Mouse (Mus musculus) heart, embryonic 13.5 days (tissue): ENCODE results near the gene Fam124a. TPM values are rescaled to one million over a fixed set of nuclear protein-coding genes. Genes with fewer than 3 reads are reported as not detected.

Source experiments
- polyA plus RNA-seq: library from polyadenylated mRNA; unstranded; fragments of >200 nt; fragmentation: Nextera tagmentation; extraction: Ambion mirVana; gene quantifications from 2 replicates; pipeline ENCODE4 v1.2.1, GENCODE M21; 2015

Gene Fam124a
- polyA plus RNA-seq, 1 experiment from 2014 or later = 2.4 TPM

Other genes starting within 250 kb of the Fam124a start
- gene Gucy1b2, start 99.4 kb upstream of the Fam124a start, polyA plus RNA-seq = 0.05 and 0.12 TPM in 2 replicates
- not detected in 2 replicates for gene Gm4131, start 11.2 kb downstream of the Fam124a start, polyA plus RNA-seq
- gene Serpine3, start 107.9 kb downstream of the Fam124a start, polyA plus RNA-seq = not detected in 2 replicates
- 12.5 and 13.6 TPM in 2 replicates for gene Ints6, start 205.4 kb downstream of the Fam124a start, polyA plus RNA-seq